9 mouse cellular contexts compared by ENCODE assay signal in the genomic region with DNA sequence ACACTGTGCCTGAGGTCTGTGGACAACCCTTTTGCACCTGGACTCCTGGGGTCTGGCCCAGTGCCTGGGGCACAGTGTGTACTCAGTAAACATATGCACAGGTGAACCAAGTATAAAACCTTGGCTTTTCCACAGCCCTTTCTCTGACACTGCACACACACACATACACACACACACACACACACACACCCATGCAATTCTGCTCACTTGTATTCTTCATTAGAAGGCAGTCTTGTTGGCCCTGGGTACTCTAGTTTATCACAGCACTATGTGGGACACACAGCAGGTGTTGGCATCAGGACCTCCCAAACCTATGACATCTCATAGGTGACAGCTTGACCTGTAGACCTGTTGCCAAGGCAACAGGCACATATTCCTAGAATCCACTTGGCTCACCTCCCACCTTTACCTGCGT.
DNase-seq lines count a peak whose midpoint lies in the region; ATAC-seq lines count a peak whose summit lies in the region.
"Had no signal": no experiment of that assay in that cellular context is flagged by ENCODE, and none has a peak within 500 bp of the region (broad histone marks: within the 10 kb centered on the region; RNA-seq: fewer than 3 reads in every experiment).

No protein-coding gene starts in this region.

- ATAC-seq in cerebellum, adult (ENCODE audit: insufficient number of reproducible peaks, low FRiP score, low TSS enrichment): no peak
- ATAC-seq: forebrain, embryonic 14.5 days had no signal

- DNase-seq in cerebellum, adult 11-12 months: peak; percentile 28
- peak; percentile 42 to 54 for DNase-seq in kidney, postnatal 36 days
- DNase-seq in kidney, postnatal 10 days: no peak
- peak; percentile 38 for DNase-seq in brain, adult 2 months (ENCODE audit: low read depth, low spot score)
- DNase-seq in cerebellum, postnatal 36 days: peak; percentile 45 to 62
- DNase-seq in frontal cortex, postnatal 25 days (ENCODE audit: low spot score in 2 of 2): no peak
- DNase-seq in urinary bladder, adult 2 months (ENCODE audit: low spot score): no peak

Comparison
In these comparisons a context has a peak if more than half of its experiments do, and no peak if none do; other contexts are left out.
1. DNase-seq: peak in cerebellum, adult 11-12 months (single experiment), kidney, postnatal 36 days (2 of 2), brain, adult 2 months (single experiment) and cerebellum, postnatal 36 days (2 of 2); none in kidney, postnatal 10 days (single experiment), frontal cortex, postnatal 25 days (0 of 2) and urinary bladder, adult 2 months (single experiment).